Mouse (Mus musculus) lung, postnatal 0 days (tissue): ENCODE results near the gene Ncor1. TPM values are rescaled to one million over a fixed set of nuclear protein-coding genes. Genes with fewer than 3 reads are reported as not detected.
"Not testable (repeated sequence)": the region's sequence is repeated elsewhere in the genome, so short reads cannot be mapped to it uniquely, and the experiment has no call there.

Experiments
- ATAC-seq: fragments of 200-750 bp; cut with Nextera tagmentation; 2 replicates; pipeline ENCODE4 v1.8.0; 2017; ENCODE audit warnings: moderate library complexity
- DNase-seq: peaks from one replicate; pipeline ENCODE4 v3.0.0-alpha.2; 2016; ENCODE audit warnings: low spot score
- H3K27ac ChIP-seq: fragments of 300-500 bp; sonication (generic); 2 replicates; pipeline ENCODE4 v1.5.1; 2014; ENCODE audit warnings: antibody characterized with exemption, mild to moderate bottlenecking, low read length, mixed read lengths
- H3K27me3 ChIP-seq: fragments of 300-500 bp; sonication (generic); replicated peaks from 2 replicates; pipeline ENCODE4 v1.6.1; 2014; ENCODE audit warnings: low read length, mixed read lengths; ENCODE audit not compliant: insufficient read depth
- H3K36me3 ChIP-seq: fragments of 300-500 bp; sonication (generic); 2 replicates; pipeline ENCODE4 v1.6.1; 2014; ENCODE audit warnings: low read length, mixed read lengths; ENCODE audit not compliant: insufficient read depth
- H3K4me1 ChIP-seq: fragments of 300-500 bp; sonication (generic); 2 replicates; pipeline ENCODE4 v1.6.1; 2014; ENCODE audit warnings: antibody characterized with exemption, low read depth, low read length, mixed read lengths; ENCODE audit not compliant: insufficient read depth
- H3K4me2 ChIP-seq: fragments of 300-500 bp; sonication (generic); replicated peaks from 2 replicates; pipeline ENCODE4 v1.6.1; 2014; ENCODE audit warnings: low read depth, mild to moderate bottlenecking, low read length, moderate library complexity, mixed read lengths
- H3K4me3 ChIP-seq: fragments of 300-500 bp; sonication (generic); 2 replicates; pipeline ENCODE4 v1.5.1; 2014; ENCODE audit warnings: low read depth, low read length
- H3K9ac ChIP-seq: fragments of 300-500 bp; sonication (generic); replicated peaks from 2 replicates; pipeline ENCODE4 v1.6.1; 2014; ENCODE audit warnings: low read depth, mild to moderate bottlenecking
- H3K9me3 ChIP-seq: fragments of 300-500 bp; sonication (generic); 2 replicates; pipeline ENCODE4 v1.6.1; 2016; ENCODE audit warnings: low read length, mixed read lengths
- CTCF ChIP-seq: IDR thresholded peaks from 2 replicates; pipeline ENCODE4 v1.5.1; 2016; ENCODE audit warnings: antibody characterized with exemption, mild to moderate bottlenecking
- EP300 ChIP-seq: IDR thresholded peaks from 2 replicates; pipeline ENCODE4 v1.6.1; 2016; ENCODE audit warnings: antibody characterized with exemption, mild to moderate bottlenecking, control low read depth
- WGBS: fragments of 180-500 bp; shearing (Covaris S2); extraction: QIAGEN DNeasy Blood & Tissue Kit; methylation state at CpG from one replicate; pipeline ENCODE4 v1.1.7; 2014; 5-methylcytosine and 5-hydroxymethylcytosine counted together
- polyA plus RNA-seq: library from polyadenylated mRNA; unstranded; fragments of >200 nt; fragmentation: Nextera tagmentation; extraction: Ambion mirVana; gene quantifications from 2 replicates; pipeline ENCODE4 v1.2.1, GENCODE M21; 2015

Gene Ncor1
- polyA plus RNA-seq, 1 experiment from 2014 or later = 103 TPM

- no peak for ATAC-seq
- no peak overlapping the region for H3K4me2 ChIP-seq
- H3K27ac ChIP-seq = no peak overlapping the region
- H3K9ac ChIP-seq = no peak overlapping the region
- 53% methylated on average over 6 of the region's 6 CpGs for WGBS
- H3K9me3 ChIP-seq = no peaks in the 10 kb centered on the region
- no peak overlapping the region for H3K4me3 ChIP-seq
- no peak for TF ChIP-seq CTCF
- no peak for TF ChIP-seq EP300
- no peaks in the 10 kb centered on the region for H3K36me3 ChIP-seq
- no peaks in the 10 kb centered on the region for H3K4me1 ChIP-seq
- DNase-seq = no peak
- no peaks in the 10 kb centered on the region for H3K27me3 ChIP-seq
Measured at GRCm38 (mm10) chr11:62478931-62479330, 20.6 kb upstream of the Ncor1 start.

GRCm38 (mm10) chr11:62476156-62476555, 17.8 kb upstream of the Ncor1 start:
- Histone ChIP-seq H3K9me3 (no peaks in the 10 kb centered on the region), H3K27me3 (no peaks in the 10 kb centered on the region), H3K4me2 (no peak overlapping the region), H3K9ac (no peak overlapping the region), H3K36me3 (no peaks in the 10 kb centered on the region), H3K4me3 (no peak overlapping the region), H3K27ac (no peak overlapping the region), H3K4me1 (no peaks in the 10 kb centered on the region)
- no peak for TF ChIP-seq CTCF
- TF ChIP-seq EP300 = no peak
- ATAC-seq = no peak
- 88% methylated on average over 4 of the region's 4 CpGs for WGBS
- DNase-seq = no peak

- H3K27me3 ChIP-seq = no peaks in the 10 kb centered on the region
- DNase-seq (no peak), ATAC-seq (no peak)
- H3K9me3 ChIP-seq = no peaks in the 10 kb centered on the region
- no peak overlapping the region for H3K27ac ChIP-seq
- no peak for TF ChIP-seq CTCF
- no peak for TF ChIP-seq EP300
- H3K4me2 ChIP-seq = no peak overlapping the region
- no peaks in the 10 kb centered on the region for H3K4me1 ChIP-seq
- H3K36me3 ChIP-seq = no peaks in the 10 kb centered on the region
- WGBS = 95% methylated on average over 5 of the region's 5 CpGs
- no peak overlapping the region for H3K9ac ChIP-seq
- no peak overlapping the region for H3K4me3 ChIP-seq
Measured at GRCm38 (mm10) chr11:62473516-62473915, 15.2 kb upstream of the Ncor1 start.

- Histone ChIP-seq H3K9me3 (no peaks in the 10 kb centered on the region), H3K27me3 (no peaks in the 10 kb centered on the region), H3K36me3 (no peaks in the 10 kb centered on the region), H3K9ac (no peak overlapping the region), H3K27ac (no peak overlapping the region), H3K4me2 (no peak overlapping the region), H3K4me3 (no peak overlapping the region), H3K4me1 (no peaks in the 10 kb centered on the region)
- ATAC-seq = no peak
- TF ChIP-seq CTCF = no peak
- TF ChIP-seq EP300 = peak; percentile 28; the same call in 1 of the 2 replicates
- 86% methylated on average over 6 of the region's 6 CpGs for WGBS
- peak; percentile 14 for DNase-seq
Measured at GRCm38 (mm10) chr11:62470451-62470850, 12.1 kb upstream of the Ncor1 start.

- not testable (repeated sequence) for DNase-seq, H3K9me3 ChIP-seq, ATAC-seq
Measured at GRCm38 (mm10) chr11:62467289-62467688, 8.9 kb upstream of the Ncor1 start.

GRCm38 (mm10) chr11:62466546-62466945, 8.2 kb upstream of the Ncor1 start:
- Histone ChIP-seq H3K9ac (no peak overlapping the region), H3K36me3 (no peaks in the 10 kb centered on the region), H3K4me2 (no peak overlapping the region), H3K27me3 (no peaks in the 10 kb centered on the region), H3K4me1 (no peaks in the 10 kb centered on the region), H3K4me3 (no peak overlapping the region), H3K27ac (no peak overlapping the region), H3K9me3 (no peaks in the 10 kb centered on the region)
- DNase-seq (peak; percentile 26), ATAC-seq (no peak)
- no peak for TF ChIP-seq CTCF
- no peak for TF ChIP-seq EP300
- WGBS = 73% methylated on average over 3 of the region's 3 CpGs

More at GRCm38 (mm10) chr11:62467289-62467688, 8.9 kb upstream of the Ncor1 start:
- not testable (repeated sequence) for H3K27ac ChIP-seq, H3K27me3 ChIP-seq, H3K4me3 ChIP-seq, H3K4me2 ChIP-seq, H3K9ac ChIP-seq, H3K36me3 ChIP-seq, H3K4me1 ChIP-seq

GRCm38 (mm10) chr11:62465849-62466248, 7.5 kb upstream of the Ncor1 start:
- Histone ChIP-seq H3K27ac (no peak overlapping the region), H3K9me3 (no peaks in the 10 kb centered on the region), H3K4me2 (no peak overlapping the region), H3K4me1 (no peaks in the 10 kb centered on the region), H3K27me3 (no peaks in the 10 kb centered on the region), H3K36me3 (no peaks in the 10 kb centered on the region), H3K4me3 (no peak overlapping the region), H3K9ac (no peak overlapping the region)
- TF ChIP-seq CTCF = no peak
- no peak for TF ChIP-seq EP300
- DNase-seq (no peak), ATAC-seq (no peak)
- WGBS = 85% methylated on average over 3 of the region's 3 CpGs
